Mouse (Mus musculus): Measurements from ENCODE around the gene Iars2.

Gene Iars2

DNA sequence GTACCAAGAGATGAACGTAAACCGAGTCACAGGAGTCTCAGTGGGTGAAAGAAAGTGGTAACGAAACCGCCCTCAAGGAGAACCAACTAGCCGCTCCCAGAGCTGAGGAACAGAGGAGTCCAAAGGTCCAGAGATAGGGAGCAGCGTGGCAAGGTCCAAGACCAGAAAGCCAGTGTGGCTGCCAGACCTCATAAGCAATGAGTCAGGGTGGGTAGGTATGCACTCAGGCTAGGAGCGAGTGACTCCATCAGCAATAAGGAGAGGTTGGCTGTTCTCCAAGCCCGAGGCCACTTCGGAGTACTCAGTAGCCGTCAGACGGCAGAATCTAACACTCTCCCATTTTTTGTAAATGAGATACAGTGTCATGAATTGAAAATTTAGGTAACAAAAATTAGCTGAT, 46.4 kb downstream of the Iars2 start:
- DNase-seq (ENCODE audit: low read depth in 2 of 2, low spot score in 2 of 2) = no peak

GRCm38 (mm10) chr1:185280616-185281015, 48.6 kb downstream of the Iars2 start:
- DNase-seq (ENCODE audit: low read depth in 2 of 2, low spot score in 2 of 2) = no peak

DNA sequence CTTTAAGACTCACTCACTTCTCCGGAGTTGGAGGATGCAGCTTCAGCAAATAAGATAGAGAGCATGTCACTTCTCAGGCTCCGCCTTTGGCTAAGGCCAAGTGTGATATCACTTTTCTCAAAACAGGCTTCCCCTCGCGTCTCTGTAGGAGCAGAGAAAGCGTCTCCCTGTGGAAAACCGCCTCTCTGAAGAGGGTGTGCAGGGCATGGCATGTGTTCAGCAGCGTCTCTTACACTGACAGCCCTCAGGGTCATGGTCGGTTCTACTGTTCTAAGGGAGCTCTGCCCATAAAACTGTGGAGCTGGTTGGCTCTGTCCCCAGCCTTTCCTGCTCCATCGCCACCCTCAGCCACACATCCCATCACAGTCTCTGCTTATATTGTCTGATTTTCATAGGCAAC, 49.9 kb downstream of the Iars2 start:
- no peak for DNase-seq (ENCODE audit: low read depth in 2 of 2, low spot score in 2 of 2)

DNA sequence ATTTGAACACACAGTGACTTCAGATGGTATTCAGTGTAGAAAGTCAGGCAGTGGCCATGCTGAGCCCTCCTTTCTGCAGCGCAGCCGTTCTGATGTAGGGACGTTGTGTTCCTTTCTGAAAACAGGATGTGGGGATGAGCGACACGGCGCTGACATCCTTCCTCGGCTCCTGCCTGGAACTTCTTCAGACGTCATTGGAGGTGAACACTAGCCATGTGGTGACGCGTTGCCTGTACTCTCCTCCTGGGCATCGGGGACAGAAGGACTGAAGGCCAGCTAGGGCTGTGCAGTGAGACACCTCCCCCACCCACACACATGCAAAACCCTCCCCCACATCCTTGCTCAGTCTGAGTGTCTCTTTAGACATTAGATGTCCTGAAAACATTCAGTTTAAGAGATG, 52.2 kb downstream of the Iars2 start:
- no peak for DNase-seq (ENCODE audit: low read depth in 2 of 2, low spot score in 2 of 2)

DNA sequence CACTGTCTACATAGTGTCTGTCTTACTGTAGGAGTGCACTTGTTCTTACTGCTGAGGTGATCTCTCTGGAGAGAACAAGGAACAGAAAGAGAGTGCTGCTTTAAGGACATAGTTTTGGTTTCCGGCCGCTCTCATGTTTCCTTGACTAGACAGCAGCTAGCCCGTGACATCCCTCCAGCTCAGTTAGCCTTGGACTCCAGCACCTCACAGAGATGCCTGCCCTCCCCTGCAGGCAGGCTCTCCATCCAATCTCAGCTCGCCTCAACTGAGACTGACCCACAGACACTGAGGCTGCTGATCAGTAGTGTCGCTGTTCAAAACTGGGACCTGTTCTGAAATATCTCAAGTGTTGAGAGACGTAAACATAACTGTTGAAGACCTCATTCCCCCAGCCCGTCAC, 53.2 kb downstream of the Iars2 start:
- no peak for DNase-seq (ENCODE audit: low read depth in 2 of 2, low spot score in 2 of 2)

DNA sequence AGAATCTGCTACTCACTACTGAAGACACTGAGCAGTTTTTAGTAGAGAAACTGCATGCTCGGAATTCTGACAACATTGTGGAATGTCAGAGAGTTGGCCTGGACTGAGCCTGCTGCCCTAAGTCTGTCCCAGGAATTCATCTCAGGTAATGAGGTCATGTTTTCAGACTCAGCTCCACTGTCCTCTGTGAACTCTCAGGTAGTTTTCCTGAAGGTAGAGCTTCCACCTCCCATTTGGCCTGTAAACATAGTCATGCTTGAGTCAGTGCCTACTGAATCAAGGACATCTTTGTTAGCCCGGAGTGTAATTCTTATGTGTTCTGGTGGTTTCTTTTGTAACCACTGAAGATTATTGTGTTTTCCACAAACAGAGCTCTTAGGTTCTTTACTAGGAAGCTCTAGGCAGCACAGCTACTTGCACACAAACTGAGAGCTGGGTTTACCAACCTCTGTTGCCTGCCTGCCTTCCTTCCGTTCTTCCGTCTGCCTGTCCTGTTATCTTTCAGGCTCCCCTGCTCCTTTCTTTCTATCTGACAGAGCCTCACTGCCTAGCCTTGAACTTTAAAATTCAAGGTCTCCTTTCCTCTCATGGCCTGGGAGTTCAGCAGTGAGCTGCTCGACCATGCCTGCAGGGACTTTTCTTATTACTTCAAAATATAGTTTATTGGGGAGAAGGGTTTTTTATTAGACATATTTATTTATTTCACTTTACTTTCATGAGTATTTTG, 54.2 kb downstream of the Iars2 start:
- DNase-seq (ENCODE audit: low read depth in 2 of 2, low spot score in 2 of 2) = no peak

DNA sequence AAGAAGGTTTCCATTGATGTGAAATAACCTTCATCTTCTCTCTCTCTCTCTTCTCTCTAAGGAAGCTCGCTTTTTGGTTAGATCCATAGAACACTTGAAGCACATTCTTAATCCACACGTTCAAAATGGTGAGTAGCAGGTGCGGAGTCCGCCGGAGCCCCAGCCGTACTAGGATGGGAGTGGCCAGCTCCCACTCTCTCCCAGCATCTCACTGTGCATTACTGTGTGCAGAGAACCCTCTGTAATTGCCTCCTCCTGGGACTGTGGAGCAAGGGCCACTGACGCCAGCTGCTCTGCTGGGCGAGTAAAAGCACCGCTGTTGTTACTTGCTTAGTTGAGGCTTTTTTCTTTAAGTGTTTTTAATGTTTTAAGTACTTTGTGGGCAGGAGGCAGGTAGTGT, 57.8 kb downstream of the Iars2 start:
- no peak for DNase-seq (ENCODE audit: low read depth in 2 of 2, low spot score in 2 of 2)

DNA sequence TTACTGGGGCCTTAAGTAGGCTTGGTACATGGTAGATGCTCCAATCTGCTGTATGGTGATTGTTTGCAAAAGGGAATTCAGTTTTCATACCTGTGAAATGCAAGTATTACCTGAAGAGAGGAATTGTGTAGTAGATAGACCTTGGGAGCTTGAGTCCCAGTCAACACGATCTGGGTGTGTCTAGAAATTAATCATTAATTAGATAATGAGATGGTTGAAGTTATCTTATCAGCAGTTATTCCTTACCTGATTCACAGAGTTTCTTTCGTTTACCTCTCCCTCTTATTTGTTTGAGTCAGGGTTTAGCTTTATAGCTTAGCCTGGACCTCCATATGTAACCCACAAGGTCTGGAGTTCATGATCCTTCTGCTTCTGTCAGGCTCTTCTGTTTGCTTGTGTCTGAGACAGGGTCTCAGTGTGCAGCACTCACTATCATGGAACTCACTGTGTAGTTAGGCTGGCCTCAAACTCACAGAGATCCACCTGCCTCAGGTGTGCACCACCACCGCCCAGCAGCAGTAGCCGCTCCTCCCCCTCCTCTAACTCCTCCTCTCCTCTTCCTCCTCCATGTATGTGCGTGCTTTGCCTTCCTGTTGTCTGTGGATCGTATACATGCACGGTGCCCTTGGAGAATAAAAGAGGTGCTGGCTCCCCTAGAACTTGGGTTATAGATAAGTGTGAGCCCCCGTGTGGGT, 58.6 kb downstream of the Iars2 start:
- DNase-seq (ENCODE audit: low read depth in 2 of 2, low spot score in 2 of 2) = no peak

GRCm38 (mm10) chr1:185268675-185269074, 60.5 kb downstream of the Iars2 start:
- no peak for DNase-seq (ENCODE audit: low read depth in 2 of 2, low spot score in 2 of 2)

DNA sequence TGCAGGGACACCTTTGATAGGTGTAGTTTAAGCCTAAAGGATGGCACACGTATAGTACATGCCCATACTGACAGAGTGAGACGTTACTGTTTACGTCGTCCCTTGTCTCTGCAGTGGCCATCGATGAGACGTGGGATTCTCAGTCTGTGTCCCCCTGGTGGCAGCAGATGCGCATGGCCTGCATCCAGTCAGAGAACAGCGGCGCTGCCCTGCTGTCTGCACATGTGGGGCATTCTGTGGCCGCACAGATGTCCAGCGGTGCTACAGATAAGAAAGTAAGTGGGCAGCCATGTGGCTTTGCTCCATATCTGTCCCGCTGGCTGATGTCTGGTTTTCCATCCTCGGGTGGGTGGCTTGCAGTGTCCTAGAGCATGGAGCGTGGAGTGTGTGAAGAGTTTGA, 66.6 kb downstream of the Iars2 start:
- no peak for DNase-seq (ENCODE audit: low read depth in 2 of 2, low spot score in 2 of 2)

GRCm38 (mm10) chr1:185256753-185257152, 72.4 kb downstream of the Iars2 start:
- no peak for DNase-seq (ENCODE audit: low read depth in 2 of 2, low spot score in 2 of 2)

DNA sequence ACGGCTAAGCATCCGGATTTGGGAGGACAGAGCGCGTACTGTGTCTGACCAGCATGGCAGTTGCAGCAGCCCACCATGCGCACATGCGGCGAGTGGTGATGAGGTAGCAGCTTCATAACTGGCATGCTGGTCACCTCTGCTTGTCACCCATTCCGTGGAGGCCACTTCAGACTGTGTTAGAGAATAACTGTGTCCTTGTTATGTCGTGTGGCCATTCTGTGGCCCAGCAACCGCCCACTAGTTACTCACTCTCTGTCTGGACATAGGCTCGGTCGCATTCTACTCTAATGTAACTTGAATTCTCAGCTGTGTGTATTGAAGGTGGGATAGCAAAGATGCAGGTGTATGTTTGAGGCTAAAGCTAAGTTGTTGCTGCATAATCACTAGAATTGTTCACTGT, 73.9 kb downstream of the Iars2 start:
- DNase-seq (ENCODE audit: low read depth in 2 of 2, low spot score in 2 of 2) = no peak

DNA sequence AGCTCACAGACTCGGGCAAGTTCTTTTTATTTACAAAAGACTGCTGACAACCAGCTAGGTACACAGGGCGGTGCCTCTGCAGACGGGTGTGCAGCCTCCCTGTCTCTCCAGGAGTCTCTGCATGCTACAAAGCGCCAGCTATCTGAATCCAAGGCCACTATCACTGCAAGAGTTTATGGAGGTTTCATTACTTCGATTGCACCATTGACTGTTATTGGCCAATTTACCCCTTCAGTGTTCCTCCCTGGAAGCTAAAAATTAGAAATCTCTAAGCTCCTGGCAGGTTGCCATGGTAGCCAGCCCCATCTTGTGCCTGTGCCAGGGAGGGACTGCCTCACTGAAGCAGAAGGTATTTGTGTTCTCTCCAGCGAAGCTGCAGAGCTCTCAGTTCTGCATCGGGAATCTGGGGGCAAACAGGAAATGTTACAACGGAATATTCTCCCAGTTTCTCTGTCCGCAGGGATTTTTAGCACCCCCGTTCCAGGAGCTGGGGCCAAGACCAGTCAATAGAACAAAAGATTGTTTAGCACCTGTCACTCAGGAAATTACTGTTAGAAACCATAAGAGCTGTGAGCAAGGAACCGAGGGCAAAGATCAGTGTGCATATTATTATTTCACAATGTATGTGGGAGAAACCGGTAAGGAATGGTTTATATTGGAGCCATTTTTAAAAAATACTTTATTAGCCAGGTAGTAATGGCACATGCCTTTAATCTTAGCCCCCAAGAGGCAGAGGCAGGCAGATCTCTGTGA, 75.9 kb downstream of the Iars2 start:
- DNase-seq (ENCODE audit: low read depth in 2 of 2, low spot score in 2 of 2) = no peak

DNA sequence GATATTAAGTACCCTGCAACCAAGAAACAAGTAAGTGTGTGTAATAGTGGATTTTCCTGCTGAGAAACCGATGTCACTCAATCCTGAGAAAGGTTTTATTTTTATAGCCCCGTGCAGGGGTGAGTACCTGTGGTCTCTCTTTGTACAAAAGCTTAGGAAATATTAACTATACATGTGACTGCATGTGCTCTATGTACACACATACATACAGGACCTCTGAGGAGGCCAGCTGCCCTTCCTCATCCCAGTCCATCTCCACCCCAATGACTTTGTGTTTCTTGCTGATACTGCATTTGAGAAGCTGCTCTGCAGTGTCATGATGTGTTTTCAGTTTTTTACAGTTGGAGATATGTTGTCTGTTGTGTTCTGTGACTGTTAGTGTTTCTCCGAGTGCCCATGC, 76.8 kb downstream of the Iars2 start:
- no peak for DNase-seq (ENCODE audit: low read depth in 2 of 2, low spot score in 2 of 2)

DNA sequence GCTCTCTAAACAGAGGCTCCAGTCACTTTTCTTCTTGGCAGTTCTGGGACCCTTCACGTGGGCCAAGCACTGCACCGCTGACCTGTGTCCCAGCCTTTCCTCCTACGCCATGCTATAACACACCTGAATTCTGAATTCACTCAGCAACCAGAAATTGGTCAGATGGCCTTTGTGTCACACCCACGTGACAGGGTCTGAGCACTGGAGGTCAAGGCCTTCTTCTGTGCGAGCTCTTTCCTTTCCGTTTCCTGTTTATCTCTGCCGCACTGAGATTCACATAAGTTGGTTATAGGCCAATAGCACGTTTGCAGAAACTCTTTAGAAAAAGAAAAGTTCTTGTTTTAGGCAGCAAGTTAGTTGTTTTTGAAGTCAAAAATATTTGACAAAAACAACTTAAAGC, 80.5 kb downstream of the Iars2 start:
- no peak for DNase-seq (ENCODE audit: low read depth in 2 of 2, low spot score in 2 of 2)

- DNase-seq (ENCODE audit: low read depth in 2 of 2, low spot score in 2 of 2) = no peak
Observed at GRCm38 (mm10) chr1:185247429-185248085, 81.6 kb downstream of the Iars2 start.

GRCm38 (mm10) chr1:185245456-185245855, 83.7 kb downstream of the Iars2 start:
- DNase-seq (ENCODE audit: low read depth in 2 of 2, low spot score in 2 of 2) = no peak

DNA sequence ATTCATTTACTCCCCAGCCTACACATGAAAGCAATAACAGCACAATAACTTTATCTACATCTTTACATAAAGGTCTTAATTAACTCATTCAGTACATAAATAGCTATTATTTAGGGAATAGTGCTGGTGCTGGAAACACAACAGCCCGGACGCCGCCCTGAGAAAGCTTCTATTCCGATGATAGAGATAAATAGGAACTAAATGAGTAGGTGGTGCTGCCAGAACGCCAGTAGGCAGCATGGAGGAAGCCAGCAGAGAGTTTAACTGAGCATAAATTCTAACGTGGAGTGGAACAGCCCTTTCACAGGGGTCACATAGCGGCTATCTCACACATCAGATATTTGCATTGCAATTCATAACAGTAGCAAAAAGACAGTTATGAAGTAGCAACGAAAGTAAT, 86.2 kb downstream of the Iars2 start:
- no peak for DNase-seq (ENCODE audit: low read depth in 2 of 2, low spot score in 2 of 2)

- DNase-seq (ENCODE audit: low read depth in 2 of 2, low spot score in 2 of 2) = no peak
Observed at GRCm38 (mm10) chr1:185236530-185236929, 92.7 kb downstream of the Iars2 start.

DNA sequence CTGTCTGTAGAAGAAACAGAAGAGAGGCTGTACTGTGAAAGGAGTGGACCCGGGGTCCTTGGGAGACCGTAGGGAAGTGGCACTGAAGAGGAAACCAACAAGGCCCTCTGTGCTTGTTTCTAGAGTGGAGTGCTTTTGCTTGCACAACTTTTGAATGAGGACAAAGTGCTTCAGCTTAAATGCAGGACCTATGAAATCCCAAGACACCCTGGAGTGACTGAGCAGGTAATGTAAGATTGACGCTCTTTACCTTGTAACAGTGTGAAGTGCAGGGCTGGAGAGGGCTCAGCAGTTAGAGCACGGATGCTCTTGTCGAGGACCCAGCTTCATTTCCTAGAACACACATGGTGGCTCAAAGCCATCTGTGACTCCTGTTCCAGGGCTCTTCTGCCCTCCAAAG, 93.4 kb downstream of the Iars2 start:
- DNase-seq (ENCODE audit: low read depth in 2 of 2, low spot score in 2 of 2) = no peak
